Mouse (Mus musculus) hindbrain, embryonic 14.5 days (tissue): Measurements from ENCODE around the gene Ctnnd2. TPM values are rescaled to one million over a fixed set of nuclear protein-coding genes. Genes with fewer than 3 reads are reported as not detected.

Experiments
- ATAC-seq: fragments of 200-750 bp; cut with Nextera tagmentation; 2 replicates; pipeline ENCODE4 v1.8.0; 2017; ENCODE audit warnings: moderate number of reproducible peaks, mild to moderate bottlenecking, moderate TSS enrichment, moderate library complexity; ENCODE audit not compliant: low FRiP score
- DNase-seq: peaks from one replicate; pipeline ENCODE4 v3.0.0-alpha.2; 2015; ENCODE audit warnings: low spot score
- H3K27ac ChIP-seq: fragments of 300-500 bp; sonication (generic); 2 replicates; pipeline ENCODE4 v1.5.1; 2014; ENCODE audit warnings: mild to moderate bottlenecking, moderate library complexity
- H3K27me3 ChIP-seq: fragments of 300-500 bp; sonication (generic); 2 replicates; pipeline ENCODE4 v1.6.1; 2014; ENCODE audit warnings: mild to moderate bottlenecking, low read length, mixed read lengths; ENCODE audit not compliant: control insufficient read depth, insufficient read depth
- H3K36me3 ChIP-seq: fragments of 300-500 bp; sonication (generic); replicated peaks from 2 replicates; pipeline ENCODE4 v1.6.1; 2014; ENCODE audit not compliant: control insufficient read depth, insufficient read depth
- H3K4me1 ChIP-seq: fragments of 300-500 bp; sonication (generic); replicated peaks from 2 replicates; pipeline ENCODE4 v1.6.1; 2014; ENCODE audit warnings: antibody characterized with exemption, low read length, mixed read lengths; ENCODE audit not compliant: control insufficient read depth, insufficient read depth
- H3K4me2 ChIP-seq: fragments of 300-500 bp; sonication (generic); replicated peaks from 2 replicates; pipeline ENCODE4 v1.6.1; 2014; ENCODE audit warnings: mild to moderate bottlenecking, moderate library complexity
- H3K4me3 ChIP-seq: fragments of 300-500 bp; sonication (generic); replicated peaks from 2 replicates; pipeline ENCODE4 v1.5.1; 2014; ENCODE audit warnings: mild to moderate bottlenecking, low read length
- H3K9ac ChIP-seq: fragments of 300-500 bp; sonication (generic); 2 replicates; pipeline ENCODE4 v1.6.1; 2014
- H3K9me3 ChIP-seq: fragments of 300-500 bp; sonication (generic); 2 replicates; pipeline ENCODE4 v1.6.1; 2016; ENCODE audit warnings: low read length; ENCODE audit not compliant: control insufficient read depth
- WGBS: fragments of 180-500 bp; shearing (Covaris S2); extraction: QIAGEN DNeasy Blood & Tissue Kit; methylation state at CpG from one replicate; pipeline ENCODE4 v1.1.7; 2014; 5-methylcytosine and 5-hydroxymethylcytosine counted together
- polyA plus RNA-seq: library from polyadenylated mRNA; unstranded; fragments of >200 nt; fragmentation: Nextera tagmentation; extraction: Ambion mirVana; gene quantifications from 2 replicates; pipeline ENCODE4 v1.2.1, GENCODE M21; 2014

Ctnnd2 gene
- polyA plus RNA-seq, 1 experiment from 2014 or later = 64.2 TPM

DNA sequence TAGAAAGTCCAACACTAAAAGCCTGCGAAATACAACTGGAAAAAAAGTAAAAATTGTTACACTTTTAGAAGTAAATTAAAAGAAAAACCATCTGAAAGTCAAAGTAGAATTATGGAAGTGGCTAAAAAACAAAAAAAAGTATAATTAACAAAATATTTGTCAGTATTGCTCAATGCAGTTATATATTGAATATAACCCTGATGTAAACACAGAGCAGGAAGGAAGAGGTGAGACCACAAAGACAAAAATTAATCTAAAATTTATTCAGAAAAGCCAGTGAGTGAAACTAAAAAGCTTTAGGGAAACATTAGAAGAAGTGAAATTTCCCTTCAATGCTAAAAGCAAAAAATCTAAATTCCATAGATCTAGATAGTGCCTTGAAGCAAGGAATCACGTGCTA, 392.2 kb downstream of the Ctnnd2 start:
- no peaks in the 10 kb centered on the region for H3K4me1 ChIP-seq
- H3K36me3 ChIP-seq = no peaks in the 10 kb centered on the region
- H3K9me3 ChIP-seq = no peaks in the 10 kb centered on the region
- H3K4me3 ChIP-seq = no peak overlapping the region
- H3K27ac ChIP-seq = no peak overlapping the region
- DNase-seq (no peak), ATAC-seq (no peak)
- H3K9ac ChIP-seq = no peak overlapping the region
- H3K4me2 ChIP-seq = no peak overlapping the region
- H3K27me3 ChIP-seq = no peaks in the 10 kb centered on the region
- WGBS = 95% methylated on average over 2 of the region's 2 CpGs

DNA sequence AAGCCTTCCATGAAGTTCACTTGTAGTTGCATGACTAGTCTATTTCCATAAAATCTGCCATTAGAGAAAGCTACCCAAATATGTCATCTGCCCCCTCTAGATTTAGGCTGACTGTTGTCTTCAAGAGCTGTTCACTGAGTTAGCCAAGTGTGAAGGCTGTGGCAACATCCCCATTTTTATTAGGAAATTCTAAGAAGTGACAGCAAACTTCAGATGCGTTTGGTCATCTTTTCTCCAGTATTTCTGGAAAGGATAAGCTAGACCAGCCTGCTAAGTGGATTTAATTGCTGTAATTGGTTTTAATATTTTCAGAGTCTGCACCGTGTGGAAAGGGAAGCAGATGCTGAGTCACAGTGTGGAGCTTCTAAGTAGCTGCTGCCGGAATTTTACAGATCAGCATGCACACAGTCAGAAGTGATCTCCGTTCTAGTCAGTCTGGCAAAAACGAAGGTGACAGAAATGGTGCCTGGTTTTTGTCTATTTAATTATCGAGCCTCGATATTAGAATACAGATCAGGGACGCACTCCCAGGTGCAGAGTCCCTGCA, 397.9 kb downstream of the Ctnnd2 start:
- DNase-seq (no peak), ATAC-seq (no peak)
- Histone ChIP-seq H3K27me3 (no peaks in the 10 kb centered on the region), H3K4me2 (no peak overlapping the region), H3K9ac (no peak overlapping the region), H3K9me3 (no peaks in the 10 kb centered on the region), H3K27ac (no peak overlapping the region), H3K4me1 (no peaks in the 10 kb centered on the region), H3K36me3 (no peaks in the 10 kb centered on the region), H3K4me3 (no peak overlapping the region)
- 77% methylated on average over 8 of the region's 8 CpGs for WGBS

DNA sequence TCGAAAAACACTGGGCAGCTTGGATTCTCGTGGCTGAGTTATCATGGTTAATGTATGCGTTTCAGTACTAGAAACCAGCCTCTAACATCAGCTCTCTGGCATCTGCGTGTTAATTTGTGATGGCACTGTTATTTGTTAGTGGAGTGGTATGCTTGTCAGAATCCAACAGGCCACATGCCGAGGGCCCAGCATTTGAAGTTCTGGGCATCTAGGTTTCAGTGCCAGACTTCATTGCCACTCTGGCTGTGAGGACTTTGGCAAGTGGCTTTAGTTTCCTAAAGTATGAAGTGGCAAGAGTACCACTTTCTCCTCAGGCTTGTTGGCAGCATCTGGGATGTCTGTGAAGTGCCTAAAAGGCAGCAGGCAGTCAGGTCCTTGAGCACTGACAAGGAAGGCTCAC, 415.1 kb downstream of the Ctnnd2 start:
- no peak overlapping the region for H3K4me2 ChIP-seq
- no peak overlapping the region for H3K4me3 ChIP-seq
- H3K36me3 ChIP-seq = no peaks in the 10 kb centered on the region
- no peak overlapping the region for H3K9ac ChIP-seq
- no peaks in the 10 kb centered on the region for H3K9me3 ChIP-seq
- H3K27me3 ChIP-seq = no peaks in the 10 kb centered on the region
- DNase-seq = no peak
- no peak overlapping the region for H3K27ac ChIP-seq
- H3K4me1 ChIP-seq = no peaks in the 10 kb centered on the region
- ATAC-seq = no peak
- 75% methylated on average over 5 of the region's 5 CpGs for WGBS

DNA sequence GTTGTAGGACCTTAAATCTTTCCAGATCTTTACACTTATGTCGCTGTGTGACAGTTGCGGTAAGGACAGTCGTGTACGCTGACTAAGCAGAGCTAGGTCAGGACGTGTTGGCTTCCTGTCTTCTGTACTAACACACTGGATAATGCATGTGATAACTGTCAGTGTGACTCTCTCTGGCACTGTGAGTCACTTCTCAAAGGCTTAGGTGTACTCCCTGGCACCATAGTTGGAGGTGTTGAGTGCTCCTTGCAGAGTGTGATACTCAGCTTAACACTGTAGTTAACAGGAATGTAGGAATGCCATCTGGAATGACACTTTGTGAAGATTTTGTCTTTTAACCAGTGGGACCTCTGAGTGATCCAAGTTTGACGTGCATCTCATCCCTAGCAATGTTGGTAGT, 418.5 kb downstream of the Ctnnd2 start:
- no peaks in the 10 kb centered on the region for H3K4me1 ChIP-seq
- no peaks in the 10 kb centered on the region for H3K36me3 ChIP-seq
- H3K4me2 ChIP-seq = no peak overlapping the region
- H3K9ac ChIP-seq = no peak overlapping the region
- WGBS = 93% methylated on average over 6 of the region's 6 CpGs
- H3K9me3 ChIP-seq = no peaks in the 10 kb centered on the region
- H3K4me3 ChIP-seq = no peak overlapping the region
- H3K27me3 ChIP-seq = no peaks in the 10 kb centered on the region
- DNase-seq = no peak
- ATAC-seq = no peak
- no peak overlapping the region for H3K27ac ChIP-seq

DNA sequence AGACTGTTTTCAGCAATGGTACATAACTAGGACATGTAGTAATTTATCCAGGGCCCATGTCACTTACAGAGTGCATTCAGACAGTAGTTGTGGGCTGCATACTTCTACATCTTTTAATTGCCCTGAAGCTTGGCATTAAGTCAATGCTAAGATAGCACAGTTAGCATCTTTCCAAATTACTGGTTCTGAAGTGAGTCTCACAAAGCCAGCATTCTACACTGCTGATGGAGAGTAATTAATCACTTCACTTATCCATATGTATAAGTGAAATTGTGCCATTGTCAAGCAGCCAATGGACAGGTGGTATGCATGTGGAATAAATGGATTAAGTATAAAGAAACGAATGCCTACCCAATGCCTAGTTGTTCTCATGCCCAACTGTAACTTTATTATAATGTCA, 423.1 kb downstream of the Ctnnd2 start:
- Histone ChIP-seq H3K4me2 (no peak overlapping the region), H3K27ac (no peak overlapping the region), H3K4me1 (no peaks in the 10 kb centered on the region), H3K9me3 (0 out of 2 replicates have a peak, but pooled peaks cover under 1% of the 10 kb centered on the region), H3K4me3 (no peak overlapping the region), H3K27me3 (no peaks in the 10 kb centered on the region), H3K36me3 (no peaks in the 10 kb centered on the region), H3K9ac (no peak overlapping the region)
- ATAC-seq (no peak), DNase-seq (no peak)
- WGBS = 24% methylated on average over 1 of the region's 1 CpGs

DNA sequence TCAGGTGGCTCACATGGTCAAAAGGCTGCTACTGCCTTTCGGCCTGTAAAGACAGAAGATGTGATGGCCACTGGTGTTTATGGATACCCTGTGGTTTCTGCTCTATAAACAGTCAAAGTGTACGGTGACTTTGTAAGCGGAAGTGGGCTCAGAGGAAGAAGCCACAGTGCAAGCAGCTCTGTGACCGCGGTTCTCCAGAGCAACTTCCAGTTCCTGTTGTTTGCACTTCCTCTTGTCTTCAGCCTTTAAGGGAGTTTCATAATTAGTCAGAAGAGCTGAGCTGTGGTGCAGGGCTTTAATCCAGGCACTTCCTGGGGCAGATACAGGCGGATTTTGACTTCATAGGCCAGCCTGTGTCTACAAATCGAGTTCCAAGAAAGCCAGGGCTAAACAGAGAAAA, 438.2 kb downstream of the Ctnnd2 start:
- Histone ChIP-seq H3K27me3 (no peaks in the 10 kb centered on the region), H3K9ac (no peak overlapping the region), H3K9me3 (no peaks in the 10 kb centered on the region), H3K36me3 (no peaks in the 10 kb centered on the region), H3K4me3 (no peak overlapping the region), H3K4me1 (no peaks in the 10 kb centered on the region), H3K27ac (no peak overlapping the region), H3K4me2 (no peak overlapping the region)
- ATAC-seq (no peak), DNase-seq (no peak)
- WGBS = 93% methylated on average over 7 of the region's 7 CpGs

DNA sequence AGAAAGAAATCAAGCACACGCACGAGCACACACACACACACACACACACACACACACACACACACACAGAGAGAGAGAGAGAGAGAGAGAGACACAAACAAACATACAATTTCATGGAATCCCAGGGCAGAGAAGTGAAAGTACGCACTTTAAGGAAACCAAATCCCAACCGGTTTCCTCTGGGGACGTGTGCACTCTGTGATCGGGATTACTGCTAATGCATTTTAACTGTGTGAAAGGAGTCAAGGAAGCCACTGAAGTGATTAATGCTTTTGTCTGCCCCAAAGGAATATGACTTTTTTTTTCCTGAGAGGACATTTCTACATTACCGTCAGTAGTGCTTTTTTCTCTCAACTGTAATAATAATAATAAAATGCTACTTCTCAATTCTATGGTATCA, 443.1 kb downstream of the Ctnnd2 start:
- no peak for ATAC-seq
- DNase-seq = no peak

DNA sequence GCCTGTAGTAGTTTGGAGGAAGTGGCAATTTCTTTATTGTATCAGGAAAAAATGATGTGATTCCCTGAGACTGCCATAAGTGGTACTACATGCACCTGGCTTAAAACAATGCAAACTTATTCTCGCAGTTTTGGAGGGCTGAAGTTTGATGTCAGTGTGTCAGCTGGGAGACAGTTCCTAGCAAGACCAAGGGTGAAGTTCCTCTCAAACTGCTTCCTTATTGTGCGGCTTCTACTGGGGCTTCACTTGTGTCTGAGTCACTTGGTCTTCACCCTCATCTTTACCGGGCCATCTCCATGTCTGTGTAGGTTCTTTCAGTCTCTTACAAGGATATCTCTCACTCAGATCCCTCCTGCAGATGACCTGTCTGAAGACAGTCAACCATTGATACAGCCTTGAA, 444.5 kb downstream of the Ctnnd2 start:
- no peaks in the 10 kb centered on the region for H3K27me3 ChIP-seq
- no peak overlapping the region for H3K27ac ChIP-seq
- H3K9me3 ChIP-seq = no peaks in the 10 kb centered on the region
- DNase-seq (no peak), ATAC-seq (no peak)
- H3K9ac ChIP-seq = no peak overlapping the region
- no peak overlapping the region for H3K4me2 ChIP-seq
- H3K4me3 ChIP-seq = no peak overlapping the region
- H3K36me3 ChIP-seq = no peaks in the 10 kb centered on the region
- 93% methylated on average over 3 of the region's 3 CpGs for WGBS
- H3K4me1 ChIP-seq = no peaks in the 10 kb centered on the region

More for the DNA sequence above, 443.1 kb downstream of the Ctnnd2 start:
- Histone ChIP-seq H3K27ac (no peak overlapping the region), H3K27me3 (no peaks in the 10 kb centered on the region), H3K4me3 (no peak overlapping the region), H3K9me3 (no peaks in the 10 kb centered on the region), H3K36me3 (no peaks in the 10 kb centered on the region), H3K4me1 (no peaks in the 10 kb centered on the region), H3K9ac (no peak overlapping the region), H3K4me2 (no peak overlapping the region)
- 54% methylated on average over 7 of the region's 7 CpGs for WGBS

DNA sequence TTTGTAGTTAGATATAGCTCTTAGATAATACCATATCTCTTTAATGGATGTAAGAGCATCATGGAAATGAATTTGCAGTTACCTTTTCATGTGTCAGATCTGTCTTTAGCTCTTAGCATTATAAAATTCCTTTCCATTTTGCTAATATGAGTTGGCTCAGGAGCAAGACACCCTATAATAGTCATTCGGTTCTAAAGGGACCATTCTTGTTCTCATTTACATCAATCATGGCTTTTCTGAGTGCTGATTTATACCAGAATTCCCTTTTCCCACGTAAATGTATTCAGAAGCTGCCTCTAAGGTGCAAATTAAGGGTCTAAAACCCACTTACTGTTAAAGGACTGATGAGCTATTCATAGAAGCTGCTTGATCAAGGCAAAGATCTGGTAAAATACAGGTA, 445.5 kb downstream of the Ctnnd2 start:
- 63% methylated on average over 2 of the region's 2 CpGs for WGBS
- Histone ChIP-seq H3K4me2 (no peak overlapping the region), H3K4me1 (no peaks in the 10 kb centered on the region), H3K9ac (no peak overlapping the region), H3K36me3 (no peaks in the 10 kb centered on the region), H3K27me3 (no peaks in the 10 kb centered on the region), H3K27ac (no peak overlapping the region), H3K9me3 (no peaks in the 10 kb centered on the region), H3K4me3 (no peak overlapping the region)
- DNase-seq (no peak), ATAC-seq (no peak)

DNA sequence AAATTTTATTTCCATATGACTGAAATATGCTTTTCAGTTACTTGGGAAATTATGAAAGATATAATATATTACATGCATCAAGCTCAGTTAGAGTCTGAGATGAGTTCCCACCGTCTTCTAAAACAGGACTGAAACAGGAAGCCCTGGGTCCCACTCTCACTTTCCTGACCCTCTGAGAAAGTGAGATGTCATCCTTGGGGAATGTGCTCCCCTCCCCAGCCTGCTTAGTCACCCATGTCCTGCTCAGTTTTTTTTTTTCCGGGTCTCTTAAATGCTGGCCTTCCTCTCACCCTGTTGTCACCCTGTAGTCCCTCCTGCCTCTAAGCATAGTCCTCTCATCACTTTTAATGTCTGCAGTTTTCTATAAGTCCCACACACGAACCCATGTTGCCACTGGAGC, 456.1 kb downstream of the Ctnnd2 start:
- H3K27me3 ChIP-seq = no peaks in the 10 kb centered on the region
- H3K27ac ChIP-seq = no peak overlapping the region
- no peak overlapping the region for H3K9ac ChIP-seq
- no peaks in the 10 kb centered on the region for H3K36me3 ChIP-seq
- ATAC-seq = no peak
- 0 out of 2 replicates have a peak, but pooled peaks cover 4% of the 10 kb centered on the region for H3K4me1 ChIP-seq
- no peaks in the 10 kb centered on the region for H3K9me3 ChIP-seq
- no peak overlapping the region for H3K4me3 ChIP-seq
- 52% methylated on average over 3 of the region's 3 CpGs for WGBS
- H3K4me2 ChIP-seq = no peak overlapping the region
- no peak for DNase-seq
